Mouse (Mus musculus) midbrain, embryonic 12.5 days (tissue): ENCODE data around the gene Nif3l1. TPM values are rescaled to one million over a fixed set of nuclear protein-coding genes. Genes with fewer than 3 reads are reported as not detected.
A peak's percentile ranks its signal among the peaks of the same experiment; 100 is the strongest.

Source experiments
- ATAC-seq: fragments of 200-750 bp; cut with Nextera tagmentation; 2 replicates; pipeline ENCODE4 v1.8.0; 2017; ENCODE audit warnings: low read depth, moderate TSS enrichment, moderate library complexity; ENCODE audit not compliant: low FRiP score
- H3K27ac ChIP-seq: fragments of 300-500 bp; sonication (generic); replicated peaks from 2 replicates; pipeline ENCODE4 v1.5.1; 2016; ENCODE audit warnings: mild to moderate bottlenecking
- H3K27me3 ChIP-seq: fragments of 300-500 bp; sonication (generic); 2 replicates; pipeline ENCODE4 v1.6.1; 2016; ENCODE audit warnings: mild to moderate bottlenecking
- H3K36me3 ChIP-seq: fragments of 300-500 bp; sonication (generic); 2 replicates; pipeline ENCODE4 v1.6.1; 2016
- H3K4me1 ChIP-seq: fragments of 300-500 bp; sonication (generic); 2 replicates; pipeline ENCODE4 v1.6.1; 2016
- H3K4me2 ChIP-seq: fragments of 300-500 bp; sonication (generic); replicated peaks from 2 replicates; pipeline ENCODE4 v1.6.1; 2016; ENCODE audit warnings: mild to moderate bottlenecking, moderate library complexity
- H3K4me3 ChIP-seq: fragments of 300-500 bp; sonication (generic); 2 replicates; pipeline ENCODE4 v1.5.1; 2016; ENCODE audit warnings: mild to moderate bottlenecking
- H3K9ac ChIP-seq: fragments of 300-500 bp; sonication (generic); replicated peaks from 2 replicates; pipeline ENCODE4 v1.6.1; 2016; ENCODE audit warnings: mild to moderate bottlenecking, moderate library complexity
- H3K9me3 ChIP-seq: fragments of 300-500 bp; sonication (generic); 2 replicates; pipeline ENCODE4 v1.6.1; 2016; ENCODE audit warnings: mild to moderate bottlenecking
- WGBS: fragments of 180-500 bp; shearing (Covaris S2); methylation state at CpG from one replicate; pipeline ENCODE4 v1.1.7; 2016; 5-methylcytosine and 5-hydroxymethylcytosine counted together
- polyA plus RNA-seq: library from polyadenylated mRNA; unstranded; fragments of >200 nt; fragmentation: Nextera tagmentation; extraction: Ambion mirVana; gene quantifications from 2 replicates; pipeline ENCODE4 v1.2.1, GENCODE M21; 2016

Nif3l1 gene
- polyA plus RNA-seq, 1 experiment from 2014 or later = 61.8 TPM

- WGBS = under 1% methylated on average over 64 of the region's 64 CpGs
- Histone ChIP-seq H3K36me3 (peaks cover 20% of the 10 kb centered on the region), H3K4me3 (peak within 1 kb of the TSS; percentile 98), H3K9me3 (peaks cover 30% of the 10 kb centered on the region), H3K27ac (peak within 1 kb of the TSS; percentile 88), H3K4me1 (peaks cover 19% of the 10 kb centered on the region), H3K9ac (peak within 1 kb of the TSS; percentile 95), H3K27me3 (no peaks in the 10 kb centered on the region), H3K4me2 (peak within 1 kb of the TSS; percentile 72)
- ATAC-seq = peak; percentile 100
Measured at GRCm38 (mm10) chr1:58504577-58505254, 59.8 kb downstream of the Nif3l1 start, which contains the start of gene Orc2. Gene Orc2 (minus strand): TSS chr1:58505109.

DNA sequence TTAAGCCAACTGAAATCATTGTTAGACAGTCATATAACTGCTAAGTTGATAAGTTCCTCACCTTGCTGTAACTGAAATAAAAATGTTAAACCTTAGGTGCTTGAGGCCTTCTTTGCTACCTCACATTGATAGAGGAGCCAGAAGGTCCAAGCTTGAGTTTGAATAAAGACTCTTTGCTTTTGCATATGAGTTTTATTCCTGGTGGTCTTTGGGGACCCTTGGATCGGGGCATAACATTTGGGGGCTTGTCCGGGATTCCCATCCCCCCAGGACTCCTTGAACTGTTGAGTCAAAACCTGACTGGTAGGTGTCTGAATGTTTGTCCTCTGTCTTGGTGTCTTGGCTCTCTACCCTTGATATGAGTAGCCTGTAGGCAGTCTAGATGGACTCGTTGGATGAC lies 62.3 kb downstream of the Nif3l1 start:
- Histone ChIP-seq H3K9ac (no peak overlapping the region), H3K36me3 (peaks cover 6% of the 10 kb centered on the region; the same call in 1 of the 2 replicates), H3K4me2 (no peak overlapping the region), H3K4me3 (no peak overlapping the region), H3K9me3 (peaks cover 30% of the 10 kb centered on the region), H3K27me3 (no peaks in the 10 kb centered on the region), H3K4me1 (peaks cover 19% of the 10 kb centered on the region), H3K27ac (no peak overlapping the region)
- ATAC-seq = no peak
- WGBS = 98% methylated on average over 3 of the region's 3 CpGs

Other genes with a start within 250 kb of the Nif3l1 start
- not detected in 2 replicates for gene Aox4, start 234.8 kb upstream of the Nif3l1 start, polyA plus RNA-seq
- gene Aox2, start 166.8 kb upstream of the Nif3l1 start, polyA plus RNA-seq = not detected in 2 replicates
- 481 and 498 TPM in 2 replicates for gene Bzw1, start 52.3 kb upstream of the Nif3l1 start, polyA plus RNA-seq
- 175 and 180 TPM in 2 replicates for gene Clk1, start 21.1 kb upstream of the Nif3l1 start, polyA plus RNA-seq
- 51.9 and 52.8 TPM in 2 replicates for gene Ppil3, start 335 bp downstream of the Nif3l1 start, polyA plus RNA-seq
- 33.3 and 35.4 TPM in 2 replicates for gene Orc2, start 60.0 kb downstream of the Nif3l1 start, polyA plus RNA-seq
- 9.9 and 10.5 TPM in 2 replicates for gene Fam126b, start 141.2 kb downstream of the Nif3l1 start, polyA plus RNA-seq
- 146 and 161 TPM in 2 replicates for gene Ndufb3, start 141.2 kb downstream of the Nif3l1 start, polyA plus RNA-seq